30 mouse cellular contexts compared by ENCODE assay signal in the genomic region with DNA sequence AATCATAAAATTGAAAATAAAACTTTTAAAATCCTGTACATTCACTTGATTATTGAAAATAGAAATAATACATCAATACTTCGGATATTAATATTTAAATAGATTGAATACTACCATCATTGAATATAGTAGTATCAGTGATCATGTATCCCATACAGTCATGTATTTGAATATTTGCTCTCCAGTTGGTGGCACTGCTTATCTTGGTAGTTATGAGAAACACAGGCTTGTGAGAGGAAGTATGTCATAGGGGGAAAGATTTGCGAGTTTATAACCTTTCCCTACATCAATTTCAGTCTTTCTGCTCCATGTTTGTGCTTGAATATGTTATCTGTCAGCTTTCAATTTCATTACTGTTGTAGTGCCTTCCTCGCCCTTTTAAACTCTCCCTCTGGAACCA.
"Had no signal": no experiment of that assay in that cellular context is flagged by ENCODE, and none has a peak within 500 bp of the region (broad histone marks: within the 10 kb centered on the region; RNA-seq: fewer than 3 reads in every experiment).

No protein-coding gene starts in this region.

- H3K9ac ChIP-seq: limb, embryonic 12.5 days; limb, embryonic 13.5 days; limb, embryonic 15.5 days; liver, embryonic 12.5 days; liver, embryonic 13.5 days; liver, embryonic 14.5 days; liver, embryonic 15.5 days; liver, postnatal 0 days; lung, embryonic 14.5 days; lung, embryonic 15.5 days; midbrain, embryonic 12.5 days; midbrain, embryonic 13.5 days; midbrain, embryonic 15.5 days; neural tube, embryonic 12.5 days had no signal

- H3K4me2 ChIP-seq: limb, embryonic 12.5 days; limb, embryonic 13.5 days; limb, embryonic 15.5 days; liver, embryonic 11.5 days; liver, embryonic 12.5 days; liver, embryonic 13.5 days; liver, embryonic 15.5 days; lung, embryonic 14.5 days; lung, embryonic 15.5 days; midbrain, embryonic 11.5 days; midbrain, embryonic 12.5 days; midbrain, embryonic 13.5 days; midbrain, embryonic 15.5 days; neural tube, embryonic 12.5 days had no signal

- H3K4me3 ChIP-seq: limb, embryonic 10.5 days; limb, embryonic 12.5 days; limb, embryonic 13.5 days; limb, embryonic 15.5 days; liver, embryonic 12.5 days; liver, embryonic 13.5 days; liver, embryonic 15.5 days; lung, embryonic 15.5 days; megakaryocyte, embryonic 14.5 days; midbrain, embryonic 10.5 days; midbrain, embryonic 12.5 days; midbrain, embryonic 13.5 days; midbrain, embryonic 15.5 days; myocyte; neural tube, embryonic 12.5 days had no signal

- H3K27ac ChIP-seq: limb, embryonic 10.5 days; limb, embryonic 12.5 days; limb, embryonic 13.5 days; limb, embryonic 15.5 days; liver, embryonic 12.5 days; liver, embryonic 13.5 days; liver, embryonic 14.5 days; liver, embryonic 15.5 days; lung, embryonic 15.5 days; macrophage; midbrain, embryonic 10.5 days; midbrain, embryonic 12.5 days; midbrain, embryonic 13.5 days; midbrain, embryonic 15.5 days; neural tube, embryonic 12.5 days had no signal

- DNase-seq: left cerebral cortex, postnatal 4 days; liver; liver, embryonic 13.5 days; liver, postnatal 0 days; lung, adult 18-20 months; lung, adult 2 months; lung, embryonic 14.5 days; lung, postnatal 10 days; lung, postnatal 14 days; lung, postnatal 36 days; lung, postnatal 4 days; midbrain, embryonic 14.5 days had no signal

- H3K27me3 ChIP-seq: limb, embryonic 12.5 days; limb, embryonic 13.5 days; limb, embryonic 15.5 days; liver, embryonic 12.5 days; liver, embryonic 13.5 days; liver, embryonic 15.5 days; lung, embryonic 15.5 days; megakaryocyte, embryonic 14.5 days; midbrain, embryonic 12.5 days; midbrain, embryonic 13.5 days; midbrain, embryonic 15.5 days; neural tube, embryonic 12.5 days had no signal

- H3K36me3 ChIP-seq: limb, embryonic 10.5 days; limb, embryonic 12.5 days; limb, embryonic 13.5 days; limb, embryonic 15.5 days; liver, embryonic 12.5 days; liver, embryonic 13.5 days; liver, embryonic 15.5 days; lung, embryonic 15.5 days; midbrain, embryonic 10.5 days; midbrain, embryonic 12.5 days; midbrain, embryonic 13.5 days; midbrain, embryonic 15.5 days; neural tube, embryonic 12.5 days had no signal

- H3K9me3 ChIP-seq: limb, embryonic 10.5 days; limb, embryonic 12.5 days; limb, embryonic 13.5 days; limb, embryonic 15.5 days; liver, embryonic 13.5 days; liver, embryonic 15.5 days; lung, embryonic 15.5 days; megakaryocyte, embryonic 14.5 days; midbrain, embryonic 10.5 days; midbrain, embryonic 12.5 days; midbrain, embryonic 13.5 days; midbrain, embryonic 15.5 days; neural tube, embryonic 12.5 days had no signal

- H3K4me1 ChIP-seq: limb, embryonic 10.5 days; limb, embryonic 12.5 days; limb, embryonic 13.5 days; limb, embryonic 15.5 days; liver, embryonic 12.5 days; liver, embryonic 13.5 days; liver, embryonic 15.5 days; lung, embryonic 15.5 days; megakaryocyte, embryonic 14.5 days; midbrain, embryonic 13.5 days; midbrain, embryonic 15.5 days; neural tube, embryonic 12.5 days had no signal
